Mouse (Mus musculus) intestine, embryonic 16.5 days (tissue): ENCODE results near the gene Ermard. TPM values are rescaled to one million over a fixed set of nuclear protein-coding genes. Genes with fewer than 3 reads are reported as not detected.

Experiments used
- ATAC-seq: fragments of 200-750 bp; cut with Nextera tagmentation; 2 replicates; pipeline ENCODE4 v1.8.0; 2017; ENCODE audit warnings: moderate TSS enrichment, moderate library complexity
- H3K27ac ChIP-seq: fragments of 300-500 bp; sonication (generic); 2 replicates; pipeline ENCODE4 v1.5.1; 2014; ENCODE audit warnings: mild to moderate bottlenecking, low read length
- H3K27me3 ChIP-seq: fragments of 300-500 bp; sonication (generic); replicated peaks from 2 replicates; pipeline ENCODE4 v1.6.1; 2014; ENCODE audit warnings: low read length, control low read depth, mixed read lengths; ENCODE audit not compliant: control insufficient read depth, insufficient read depth
- H3K36me3 ChIP-seq: fragments of 300-500 bp; sonication (generic); 2 replicates; pipeline ENCODE4 v1.6.1; 2014; ENCODE audit warnings: low read length, control low read depth; ENCODE audit not compliant: control insufficient read depth, insufficient read depth
- H3K4me1 ChIP-seq: fragments of 300-500 bp; sonication (generic); 2 replicates; pipeline ENCODE4 v1.6.1; 2014; ENCODE audit warnings: low read length, control low read depth, mixed read lengths; ENCODE audit not compliant: control insufficient read depth, insufficient read depth
- H3K4me2 ChIP-seq: fragments of 300-500 bp; sonication (generic); 2 replicates; pipeline ENCODE4 v1.6.1; 2014; ENCODE audit warnings: low read depth, low read length, control low read depth
- H3K4me3 ChIP-seq: fragments of 300-500 bp; sonication (generic); 2 replicates; pipeline ENCODE4 v1.5.1; 2014; ENCODE audit warnings: mild to moderate bottlenecking, low read length
- H3K9ac ChIP-seq: fragments of 300-500 bp; sonication (generic); 2 replicates; pipeline ENCODE4 v1.6.1; 2014; ENCODE audit warnings: low read depth, low read length
- H3K9me3 ChIP-seq: fragments of 300-500 bp; sonication (generic); 2 replicates; pipeline ENCODE4 v1.6.1; 2016; ENCODE audit warnings: low read length, control low read depth; ENCODE audit not compliant: control insufficient read depth
- WGBS: fragments of 180-500 bp; shearing (Covaris S2); extraction: QIAGEN DNeasy Blood & Tissue Kit; methylation state at CpG from one replicate; pipeline ENCODE4 v1.1.7; 2014; 5-methylcytosine and 5-hydroxymethylcytosine counted together
- polyA plus RNA-seq: library from polyadenylated mRNA; unstranded; fragments of >200 nt; fragmentation: Nextera tagmentation; extraction: Ambion mirVana; gene quantifications from 2 replicates; pipeline ENCODE4 v1.2.1, GENCODE M21; 2015

Ermard gene
- polyA plus RNA-seq, 1 experiment from 2014 or later: 58.1 TPM

DNA sequence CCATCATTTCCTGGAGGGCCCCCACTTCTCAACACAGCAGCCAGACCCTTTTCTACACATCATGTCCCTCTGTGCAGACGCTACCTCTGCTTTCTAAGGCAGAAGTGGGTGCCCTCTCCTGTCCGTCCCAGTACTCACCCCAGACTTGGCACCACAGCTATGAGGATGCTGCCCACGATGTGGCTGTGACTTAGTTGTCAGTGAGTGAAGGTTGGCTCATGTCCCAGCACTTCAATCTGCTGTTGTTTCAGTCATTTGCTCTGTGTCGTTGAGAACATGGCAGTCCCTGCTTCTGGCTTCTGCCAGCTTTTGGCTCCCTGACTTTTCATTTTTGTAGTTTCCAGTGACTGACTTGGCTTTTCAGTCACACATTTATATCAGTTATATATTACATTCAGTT, 14.9 kb downstream of the Ermard start:
- H3K27ac ChIP-seq: no peak overlapping the region
- no peak overlapping the region for H3K4me3 ChIP-seq
- no peak overlapping the region for H3K9ac ChIP-seq
- 85% methylated on average over 4 of the region's 4 CpGs for WGBS
- H3K9me3 ChIP-seq: no peaks in the 10 kb centered on the region
- no peaks in the 10 kb centered on the region for H3K4me1 ChIP-seq
- no peak for ATAC-seq
- 0 out of 2 replicates have a peak, but pooled peaks cover 4% of the 10 kb centered on the region for H3K36me3 ChIP-seq
- no peak overlapping the region for H3K4me2 ChIP-seq
- no peaks in the 10 kb centered on the region for H3K27me3 ChIP-seq

- Histone ChIP-seq H3K27ac (no peak overlapping the region), H3K9ac (no peak overlapping the region), H3K9me3 (no peaks in the 10 kb centered on the region), H3K27me3 (no peaks in the 10 kb centered on the region), H3K4me3 (no peak overlapping the region), H3K4me1 (no peaks in the 10 kb centered on the region), H3K4me2 (no peak overlapping the region), H3K36me3 (0 out of 2 replicates have a peak, but pooled peaks cover 4% of the 10 kb centered on the region)
- WGBS: 87% methylated on average over 5 of the region's 5 CpGs
- ATAC-seq: no peak
Observed at GRCm38 (mm10) chr17:15058161-15058591, 17.2 kb downstream of the Ermard start.

- Histone ChIP-seq H3K27me3 (no peaks in the 10 kb centered on the region), H3K9ac (no peak overlapping the region), H3K4me1 (no peaks in the 10 kb centered on the region), H3K27ac (no peak overlapping the region), H3K36me3 (0 out of 2 replicates have a peak, but pooled peaks cover 4% of the 10 kb centered on the region), H3K4me3 (no peak overlapping the region), H3K9me3 (no peaks in the 10 kb centered on the region), H3K4me2 (no peak overlapping the region)
- ATAC-seq: no peak
- 95% methylated on average over 14 of the region's 14 CpGs for WGBS
Observed at GRCm38 (mm10) chr17:15059646-15060045, 18.6 kb downstream of the Ermard start.

- Histone ChIP-seq H3K4me3 (no peak overlapping the region), H3K36me3 (0 out of 2 replicates have a peak, but pooled peaks cover 4% of the 10 kb centered on the region), H3K27me3 (no peaks in the 10 kb centered on the region), H3K9me3 (no peaks in the 10 kb centered on the region), H3K9ac (no peak overlapping the region), H3K27ac (no peak overlapping the region), H3K4me1 (no peaks in the 10 kb centered on the region), H3K4me2 (no peak overlapping the region)
- no peak for ATAC-seq
- WGBS: 91% methylated on average over 6 of the region's 6 CpGs
Observed at GRCm38 (mm10) chr17:15060356-15060755, 19.3 kb downstream of the Ermard start.

DNA sequence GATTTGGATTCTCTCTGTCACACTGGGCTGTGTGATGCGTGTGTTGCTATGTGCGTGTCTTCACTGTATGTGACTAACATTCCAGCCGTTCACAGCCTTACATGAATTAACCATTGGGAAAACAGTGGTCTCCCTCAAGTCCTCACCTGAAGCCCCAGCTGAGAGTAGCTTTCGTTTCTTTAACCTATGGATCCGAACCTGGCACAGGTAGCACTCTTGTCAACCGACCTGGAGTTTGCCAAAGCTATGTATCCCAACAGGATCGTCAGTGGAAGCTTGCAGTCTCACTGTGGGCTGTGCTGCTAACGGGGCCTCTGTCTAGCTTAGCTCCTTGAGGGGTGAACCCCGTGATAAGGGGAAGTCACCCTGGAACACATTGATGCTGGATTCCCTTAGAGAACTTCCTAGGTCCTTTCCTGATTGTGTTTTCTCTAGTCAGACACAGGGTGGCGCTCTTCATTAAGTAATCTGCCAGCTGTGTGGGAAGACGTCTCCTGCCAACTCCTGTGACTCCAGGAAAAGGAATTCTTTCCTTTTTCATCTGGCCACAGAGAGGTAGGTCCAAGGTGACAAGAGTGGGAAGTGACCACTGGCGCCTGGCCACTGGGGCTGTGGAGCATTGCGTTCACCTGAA, 24.5 kb downstream of the Ermard start:
- Histone ChIP-seq H3K4me1 (peaks cover 19% of the 10 kb centered on the region), H3K27ac (no peak overlapping the region), H3K9ac (no peak overlapping the region), H3K4me3 (no peak overlapping the region), H3K27me3 (no peaks in the 10 kb centered on the region), H3K4me2 (peak overlapping the region; percentile 27; the same call in 1 of the 2 replicates), H3K9me3 (no peaks in the 10 kb centered on the region), H3K36me3 (no peaks in the 10 kb centered on the region)
- 42% methylated on average over 13 of the region's 13 CpGs for WGBS
- peak; percentile 57 for ATAC-seq

GRCm38 (mm10) chr17:15066066-15066465, 25.1 kb downstream of the Ermard start:
- no peaks in the 10 kb centered on the region for H3K27me3 ChIP-seq
- peaks cover 19% of the 10 kb centered on the region for H3K4me1 ChIP-seq
- WGBS: 52% methylated on average over 6 of the region's 6 CpGs
- H3K9ac ChIP-seq: no peak overlapping the region
- H3K36me3 ChIP-seq: no peaks in the 10 kb centered on the region
- H3K27ac ChIP-seq: no peak overlapping the region
- 0 out of 2 replicates have a peak overlapping the region, but pooled peaks have one; percentile 27 for H3K4me2 ChIP-seq
- H3K9me3 ChIP-seq: no peaks in the 10 kb centered on the region
- peak; percentile 21; the same call in 1 of the 2 replicates for ATAC-seq
- no peak overlapping the region for H3K4me3 ChIP-seq

DNA sequence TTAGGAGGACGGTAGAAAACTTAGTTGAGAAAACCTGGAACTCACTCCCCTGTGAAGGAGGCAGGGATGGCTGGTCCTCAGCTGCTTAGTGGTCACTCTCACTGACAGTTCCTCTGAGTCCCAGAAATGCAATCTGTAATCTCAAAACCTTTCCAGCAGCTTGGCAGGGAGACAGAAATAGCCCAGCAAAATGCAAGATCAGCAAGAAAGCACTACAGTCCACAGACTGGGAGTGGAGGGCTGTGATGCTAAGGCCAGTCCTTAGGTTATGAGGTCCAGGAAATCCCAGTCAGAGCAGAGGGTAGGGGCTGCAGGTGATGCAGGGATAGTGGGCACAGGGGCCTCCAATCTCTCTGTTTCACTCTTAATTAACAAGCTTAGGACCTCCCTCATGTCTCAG, 25.9 kb downstream of the Ermard start:
- Histone ChIP-seq H3K4me3 (no peak overlapping the region), H3K4me1 (peaks cover 19% of the 10 kb centered on the region), H3K36me3 (no peaks in the 10 kb centered on the region), H3K27ac (no peak overlapping the region), H3K9me3 (no peaks in the 10 kb centered on the region), H3K4me2 (no peak overlapping the region), H3K9ac (no peak overlapping the region), H3K27me3 (no peaks in the 10 kb centered on the region)
- WGBS: 71% methylated on average over 1 of the region's 1 CpGs
- ATAC-seq: no peak

GRCm38 (mm10) chr17:15068040-15068792, 27.2 kb downstream of the Ermard start:
- ATAC-seq: peak; percentile 71

DNA sequence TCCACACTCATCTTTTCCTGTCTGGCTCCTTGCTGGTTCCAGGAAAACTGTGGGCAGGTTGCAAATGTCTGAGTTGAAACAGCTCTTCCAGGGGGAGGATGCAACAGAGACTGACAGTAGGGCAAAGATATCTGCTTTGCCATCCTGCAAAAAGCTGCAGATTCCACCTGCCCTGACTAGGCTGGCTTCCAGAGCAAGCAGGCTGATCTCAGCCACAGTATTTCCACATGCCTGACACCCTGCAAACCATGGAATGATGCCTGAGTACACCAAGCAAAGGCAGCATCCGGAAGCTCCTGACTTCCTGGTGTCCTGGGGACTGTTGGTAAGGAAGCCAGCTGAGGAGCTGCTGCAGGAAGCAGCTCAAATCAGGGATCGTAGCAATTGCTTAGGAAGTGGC, 28.1 kb downstream of the Ermard start:
- Histone ChIP-seq H3K4me3 (no peak overlapping the region), H3K36me3 (no peaks in the 10 kb centered on the region), H3K27ac (peak overlapping the region; percentile 48; the same call in 1 of the 2 replicates), H3K4me2 (no peak overlapping the region), H3K4me1 (peaks cover 19% of the 10 kb centered on the region), H3K27me3 (no peaks in the 10 kb centered on the region), H3K9ac (no peak overlapping the region), H3K9me3 (no peaks in the 10 kb centered on the region)
- 38% methylated on average over 2 of the region's 2 CpGs for WGBS
- ATAC-seq: no peak

More at GRCm38 (mm10) chr17:15068040-15068792, 27.2 kb downstream of the Ermard start:
- Histone ChIP-seq H3K4me1 (peaks cover 19% of the 10 kb centered on the region), H3K27me3 (no peaks in the 10 kb centered on the region), H3K4me2 (no peak overlapping the region), H3K36me3 (no peaks in the 10 kb centered on the region), H3K9me3 (no peaks in the 10 kb centered on the region), H3K9ac (no peak overlapping the region), H3K27ac (no peak overlapping the region), H3K4me3 (no peak overlapping the region)
- 68% methylated on average over 8 of the region's 8 CpGs for WGBS
